Mouse (Mus musculus) lung, adult 2 months (tissue): Measurements from ENCODE around the gene Ano10. TPM values are rescaled to one million over a fixed set of nuclear protein-coding genes. Genes with fewer than 3 reads are reported as not detected.

ENCODE experiments used
- DNase-seq: peaks from one replicate; pipeline ENCODE4 v3.0.0; 2022
- H3K4me1 ChIP-seq: fragments of 200-500 bp; 2 replicates; pipeline ENCODE4 v1.6.1; 2011; ENCODE audit warnings: low read length; ENCODE audit not compliant: control insufficient read depth, insufficient read depth
- H3K4me3 ChIP-seq: fragments of 200-500 bp; replicated peaks from 2 replicates; pipeline ENCODE3; 2011; ENCODE audit warnings: low read depth, mild to moderate bottlenecking, control low read depth, low read length; ENCODE audit errors: extremely low read depth
- CTCF ChIP-seq: fragments of 200-500 bp; IDR thresholded peaks from 2 replicates; pipeline ENCODE4 v1.5.1; 2011; ENCODE audit warnings: mild to moderate bottlenecking, low read length, control low read depth; ENCODE audit not compliant: insufficient read depth
- POLR2A ChIP-seq: fragments of 200-500 bp; IDR thresholded peaks from 2 replicates; pipeline ENCODE4 v1.6.1; 2011; ENCODE audit warnings: low read depth, mild to moderate bottlenecking, control low read depth, low read length, borderline replicate concordance; ENCODE audit errors: extremely low read depth
- WGBS: fragments of 180-500 bp; shearing (Covaris S2); methylation state at CpG from one replicate; pipeline ENCODE4 v1.1.7; 2018; 5-methylcytosine and 5-hydroxymethylcytosine counted together
- polyA plus RNA-seq: library from polyadenylated mRNA; depleted of rRNA; stranded (reverse); fragments of >200 nt; gene quantifications from 2 replicates; pipeline ENCODE4 v1.2.3, GENCODE M21; 2012

Ano10 gene
- polyA plus RNA-seq, 1 experiment = 50.6 TPM

DNA sequence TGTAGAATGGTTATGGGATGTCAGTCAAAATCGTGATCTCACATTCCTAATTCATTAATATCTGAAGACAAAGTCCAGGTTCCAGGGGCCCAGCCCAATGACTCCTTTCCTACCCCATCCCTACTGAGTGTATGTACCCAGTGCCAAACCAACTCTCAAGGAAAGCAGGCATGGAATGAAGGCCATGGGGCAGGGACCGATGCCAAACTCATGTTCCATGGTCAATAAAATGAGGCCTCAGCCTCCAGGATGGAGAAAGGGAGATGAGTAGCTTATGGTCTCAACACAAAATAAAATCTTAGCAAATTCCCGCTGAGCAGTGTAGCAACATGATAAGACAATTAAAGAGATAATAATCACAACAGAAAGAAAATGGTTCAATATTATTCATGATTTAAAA lies 39.8 kb downstream of the Ano10 start:
- H3K4me3 ChIP-seq = no peak overlapping the region
- H3K4me1 ChIP-seq = no peaks in the 10 kb centered on the region
- no peak for DNase-seq
- 90% methylated on average over 3 of the region's 3 CpGs for WGBS
- TF ChIP-seq CTCF = no peak
- no peak for TF ChIP-seq POLR2A

DNA sequence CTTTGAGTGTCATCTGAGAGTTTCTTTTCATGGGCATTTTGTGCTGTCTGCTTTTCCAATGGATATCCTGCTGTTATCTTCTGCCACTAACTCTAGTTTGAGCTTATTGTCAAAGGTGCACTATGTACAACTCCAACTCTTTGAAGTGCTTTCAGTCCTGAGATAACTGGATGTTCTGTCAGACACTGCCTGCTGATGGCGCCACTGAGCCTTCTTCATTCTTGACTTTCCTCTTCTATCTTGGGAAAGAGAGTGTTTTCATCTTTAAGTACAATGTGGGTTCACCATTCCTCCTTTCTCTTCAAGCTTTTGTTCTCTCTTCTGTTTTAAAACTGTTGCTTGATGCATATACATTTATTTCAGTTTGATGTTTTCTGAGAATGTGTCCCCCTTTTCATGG lies 42.1 kb downstream of the Ano10 start:
- 82% methylated on average over 1 of the region's 1 CpGs for WGBS
- Histone ChIP-seq H3K4me1 (no peaks in the 10 kb centered on the region), H3K4me3 (no peak overlapping the region)
- DNase-seq = no peak
- TF ChIP-seq CTCF = no peak
- no peak for TF ChIP-seq POLR2A

DNA sequence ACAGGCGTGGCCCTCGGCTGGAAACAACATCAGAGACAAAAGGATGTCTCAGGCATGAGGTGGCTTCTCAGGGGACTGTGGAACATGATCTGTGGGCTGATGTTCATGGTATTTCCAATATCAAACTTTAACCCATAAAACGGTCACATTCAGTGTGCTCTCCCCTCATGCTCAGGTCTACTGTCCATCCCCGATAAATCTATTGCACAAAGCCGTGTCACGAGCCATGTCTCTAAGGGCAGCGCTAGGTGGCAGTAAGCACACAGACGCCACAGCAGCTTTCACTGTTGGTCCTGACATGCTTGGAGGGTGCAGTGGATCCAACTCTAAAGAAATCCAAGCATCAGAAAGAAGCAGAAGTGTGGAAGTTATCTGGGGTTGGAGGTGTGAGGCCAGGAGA lies 46.1 kb downstream of the Ano10 start:
- peak; percentile 16 for DNase-seq
- 42% methylated on average over 8 of the region's 8 CpGs for WGBS
- Histone ChIP-seq H3K4me1 (no peaks in the 10 kb centered on the region), H3K4me3 (no peak overlapping the region)
- TF ChIP-seq POLR2A (no peak), CTCF (peak; percentile 78)

DNA sequence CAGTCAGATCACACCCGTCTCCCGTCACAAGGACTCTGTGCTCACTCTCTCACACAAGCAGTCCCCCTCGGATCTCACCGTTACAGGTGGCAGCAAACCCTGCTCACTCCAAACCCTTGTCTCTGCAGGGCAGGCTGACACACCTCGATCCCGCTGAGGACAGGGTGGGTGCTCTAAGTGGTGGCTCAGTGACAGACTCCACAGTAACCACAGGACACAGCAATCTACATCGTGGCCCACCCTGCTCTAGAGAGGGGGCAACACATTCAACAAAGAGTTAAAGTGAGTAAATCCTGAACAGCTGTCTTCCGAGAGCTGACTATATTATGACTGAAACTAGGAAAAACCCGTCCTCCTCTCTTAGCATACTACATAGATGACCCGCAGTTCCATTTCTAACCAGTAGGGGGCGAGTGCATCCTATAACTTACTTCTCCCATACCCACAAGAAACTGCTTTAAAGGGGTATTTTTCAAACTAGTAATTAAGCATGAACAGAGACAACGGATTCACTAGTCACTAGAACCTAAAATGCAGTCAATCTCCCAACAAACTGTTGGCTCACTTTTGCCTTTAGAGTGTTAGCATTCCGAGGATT lies 46.7 kb downstream of the Ano10 start:
- no peak overlapping the region for H3K4me3 ChIP-seq
- no peaks in the 10 kb centered on the region for H3K4me1 ChIP-seq
- WGBS = 43% methylated on average over 13 of the region's 13 CpGs
- DNase-seq = peak; percentile 67
- TF ChIP-seq POLR2A = no peak
- peak; percentile 23; the same call in 1 of the 2 replicates for TF ChIP-seq CTCF

DNA sequence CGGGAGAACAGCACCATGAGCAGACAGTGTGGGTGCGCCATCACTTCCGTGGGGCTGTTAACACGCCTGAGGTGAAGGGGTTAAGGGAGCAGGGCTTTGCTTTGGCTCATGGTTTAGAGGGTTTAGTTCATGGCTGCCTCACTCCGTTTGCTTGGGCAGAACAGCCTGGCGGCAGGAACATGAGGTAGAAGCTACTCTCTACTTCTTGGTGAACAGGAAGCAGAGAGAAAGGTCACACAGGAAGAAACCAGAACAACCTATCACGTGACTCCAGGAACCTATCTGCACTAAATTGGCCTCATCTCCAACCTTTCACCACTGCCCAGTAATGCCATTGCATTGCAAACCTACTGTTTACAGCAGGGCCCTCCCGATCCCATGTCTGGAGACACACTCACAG lies 48.3 kb downstream of the Ano10 start:
- H3K4me1 ChIP-seq = no peaks in the 10 kb centered on the region
- DNase-seq = no peak
- TF ChIP-seq CTCF (no peak), POLR2A (no peak)
- H3K4me3 ChIP-seq = no peak overlapping the region
- WGBS = 87% methylated on average over 8 of the region's 8 CpGs

DNA sequence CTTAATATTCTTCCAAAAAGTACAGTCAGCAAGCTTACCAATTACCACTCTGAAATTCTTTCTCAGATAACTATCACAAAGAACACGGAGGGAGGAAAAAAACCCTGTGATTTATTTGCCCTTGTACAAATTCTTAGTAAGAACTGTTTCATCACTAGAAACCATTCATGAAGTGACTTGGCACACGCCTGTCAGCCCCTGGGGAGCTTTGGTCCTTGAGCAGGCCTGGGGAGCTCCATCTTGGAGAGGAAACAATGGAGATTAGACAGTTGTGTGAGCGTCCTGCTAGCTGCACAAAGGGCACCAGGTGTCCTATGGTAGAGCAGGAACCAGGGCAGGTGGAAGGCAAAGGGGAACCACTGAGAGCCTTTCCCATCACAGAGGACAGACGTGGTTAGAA lies 48.8 kb downstream of the Ano10 start:
- TF ChIP-seq POLR2A (no peak), CTCF (no peak)
- Histone ChIP-seq H3K4me3 (no peak overlapping the region), H3K4me1 (no peaks in the 10 kb centered on the region)
- WGBS = 80% methylated on average over 4 of the region's 4 CpGs
- DNase-seq = no peak

DNA sequence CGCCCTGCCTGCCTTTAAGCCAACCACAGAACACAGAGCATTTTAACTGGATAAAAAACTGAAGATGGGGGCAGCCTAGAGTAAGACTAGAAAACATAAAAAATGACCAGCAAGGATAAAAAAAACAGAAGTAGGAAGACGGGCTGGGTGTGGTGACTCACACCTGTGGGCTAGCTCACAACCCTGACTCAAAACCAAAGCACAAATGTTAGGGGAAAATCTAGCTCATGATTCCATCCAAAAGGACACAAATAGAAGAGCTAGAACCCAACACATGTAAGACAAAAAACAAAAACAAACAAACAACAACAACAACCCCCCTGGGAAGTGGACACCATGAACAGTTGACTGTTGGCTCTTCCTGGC lies 49.4 kb downstream of the Ano10 start:
- H3K4me3 ChIP-seq = no peak overlapping the region
- no peaks in the 10 kb centered on the region for H3K4me1 ChIP-seq
- 40% methylated on average over 2 of the region's 2 CpGs for WGBS
- no peak for TF ChIP-seq CTCF
- TF ChIP-seq POLR2A = no peak
- no peak for DNase-seq

DNA sequence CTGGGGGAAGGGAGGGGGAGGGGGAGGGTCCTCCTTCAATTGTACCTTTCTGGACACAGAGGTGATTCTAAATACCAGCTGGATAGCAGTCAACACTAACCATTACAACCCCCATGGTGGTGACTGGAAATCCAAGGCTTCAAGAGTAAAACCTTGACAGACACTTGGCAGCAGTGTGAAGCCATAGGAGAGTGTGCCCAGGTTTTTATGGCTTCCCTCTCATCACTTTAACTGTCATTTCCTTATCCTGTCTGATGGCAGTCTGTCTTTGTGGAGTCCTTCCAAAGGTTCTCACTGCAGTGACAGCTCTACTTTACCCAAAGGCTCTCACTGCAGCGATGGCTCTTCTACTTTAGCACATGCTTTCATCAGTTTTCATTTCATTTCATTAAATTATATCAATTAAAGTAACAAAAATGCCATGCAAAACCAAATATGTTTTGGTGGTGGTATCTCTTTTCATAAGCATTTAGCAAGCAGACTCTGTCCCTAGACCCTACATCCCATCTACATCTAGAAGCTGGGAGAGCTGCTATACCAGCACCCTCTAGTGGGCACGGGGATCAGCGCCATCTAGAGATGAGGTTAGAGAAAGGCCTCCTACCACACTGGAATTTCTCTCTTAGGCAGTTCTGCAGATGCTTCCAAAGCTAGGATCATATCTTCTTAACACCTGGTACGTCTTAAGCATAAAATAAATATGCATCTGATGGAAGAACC lies 50.0 kb downstream of the Ano10 start:
- WGBS = 42% methylated on average over 4 of the region's 4 CpGs
- no peak for TF ChIP-seq POLR2A
- peak; percentile 71 for TF ChIP-seq CTCF
- DNase-seq = peak; percentile 33

DNA sequence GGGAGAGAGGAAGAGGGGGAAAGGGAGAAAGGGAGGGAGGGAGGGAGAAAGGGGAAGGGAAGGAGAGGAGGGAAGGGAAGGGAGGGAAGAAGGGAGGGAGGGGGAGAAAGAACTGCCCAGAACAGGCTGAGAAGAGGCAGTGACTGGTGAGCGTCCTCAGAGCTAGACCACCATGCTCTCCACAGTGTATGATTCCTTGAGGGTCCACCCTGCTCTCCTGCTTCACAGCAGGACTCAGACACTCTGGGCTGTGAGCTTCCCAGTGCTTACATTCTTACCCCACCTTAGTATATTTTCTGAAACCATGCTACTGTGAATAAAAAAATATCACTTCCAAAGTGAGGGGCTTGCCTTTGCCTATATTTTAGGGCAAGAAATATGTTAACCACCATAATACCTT lies 50.9 kb downstream of the Ano10 start:
- 56% methylated on average over 1 of the region's 1 CpGs for WGBS
- DNase-seq = no peak
- H3K4me1 ChIP-seq = no peaks in the 10 kb centered on the region
- TF ChIP-seq CTCF (no peak), POLR2A (no peak)
- no peak overlapping the region for H3K4me3 ChIP-seq

More for the DNA sequence above, 50.0 kb downstream of the Ano10 start:
- H3K4me1 ChIP-seq = no peaks in the 10 kb centered on the region
- no peak overlapping the region for H3K4me3 ChIP-seq

DNA sequence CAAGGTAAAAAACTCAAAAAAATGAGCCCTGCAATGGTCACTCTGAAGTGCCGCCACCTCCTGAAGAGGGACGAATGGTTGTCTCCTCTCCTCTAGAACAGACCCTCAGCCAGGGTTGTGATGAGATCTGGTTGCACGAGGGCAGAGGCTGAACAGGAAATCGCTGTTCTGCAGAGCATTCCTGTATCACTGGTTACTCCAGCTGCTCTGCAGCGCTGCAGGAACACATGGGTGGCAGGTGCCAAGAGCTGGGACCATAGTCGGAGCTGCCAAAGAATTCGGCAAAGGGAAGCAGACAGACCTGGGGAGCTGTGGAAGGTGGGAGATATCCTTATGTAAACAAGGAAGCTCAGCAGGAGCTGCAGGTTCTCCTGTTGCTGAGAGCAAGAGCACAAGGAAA lies 51.4 kb downstream of the Ano10 start:
- no peak for DNase-seq
- 26% methylated on average over 7 of the region's 7 CpGs for WGBS
- TF ChIP-seq CTCF = no peak
- TF ChIP-seq POLR2A = no peak

More for the DNA sequence above, 51.4 kb downstream of the Ano10 start:
- Histone ChIP-seq H3K4me3 (no peak overlapping the region), H3K4me1 (no peaks in the 10 kb centered on the region)
